8 mouse cellular contexts compared by ENCODE assay signal in the genomic region with DNA sequence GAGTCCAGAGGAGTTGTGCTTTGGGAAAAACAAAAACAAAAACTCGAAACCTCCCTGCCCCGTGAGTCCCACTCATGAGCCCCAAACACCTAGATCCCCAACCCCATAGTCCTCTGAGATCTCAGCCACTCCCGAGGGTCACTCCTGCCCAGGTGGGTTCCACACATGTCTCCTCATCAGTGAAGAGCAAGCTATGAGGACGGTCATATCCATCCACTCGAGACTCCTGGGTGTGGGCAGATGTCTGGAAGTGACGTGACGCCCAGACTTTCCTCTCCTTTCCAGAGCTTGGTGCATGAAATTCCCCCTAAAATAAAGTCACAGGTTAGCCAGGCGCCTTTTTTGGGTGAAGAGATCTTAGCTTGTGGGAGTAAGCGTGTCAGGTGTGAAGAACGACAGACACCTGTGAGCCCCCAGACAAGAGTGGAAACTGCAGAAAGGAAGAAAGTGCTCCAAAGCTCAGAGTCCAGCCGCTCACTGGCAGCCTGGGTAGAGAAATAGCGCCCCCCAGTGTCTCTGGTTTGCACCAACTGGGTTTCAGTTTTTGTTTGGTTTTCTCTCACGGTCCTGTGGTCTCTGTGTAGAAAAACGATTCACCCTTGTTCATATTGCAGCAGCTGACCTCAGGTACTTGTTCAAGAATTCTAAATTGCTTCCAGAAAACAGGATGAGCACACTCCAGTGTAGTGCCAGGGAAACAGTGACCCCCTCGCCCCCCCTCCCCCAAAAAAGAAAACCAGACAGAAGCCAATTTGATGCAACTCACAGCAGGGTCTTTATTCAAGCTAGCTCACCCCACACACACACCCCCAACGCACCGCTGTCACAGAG.
DNase-seq lines count a peak whose midpoint lies in the region; ATAC-seq and TF ChIP-seq lines count a peak whose summit lies in the region.

No protein-coding gene starts in this region.

- no peak overlapping the region for H3K4me2 ChIP-seq in hindbrain, embryonic 13.5 days

- 50% methylated on average over 17 of the region's 17 CpGs for WGBS in embryonic facial prominence, embryonic 10.5 days
- WGBS in hindbrain, embryonic 13.5 days, result 47% methylated on average over 17 of the region's 17 CpGs
- 50% methylated on average over 17 of the region's 17 CpGs for WGBS in thymus, adult 2 months

- H3K4me1 ChIP-seq in embryonic facial prominence, embryonic 10.5 days, result no peaks in the 10 kb centered on the region
- H3K4me1 ChIP-seq in hindbrain, embryonic 13.5 days (replicated peaks), result no peaks in the 10 kb centered on the region
- H3K4me1 ChIP-seq in thymus, adult 2 months (replicated peaks; ENCODE audit: control insufficient read depth, insufficient read depth, low read length), result 0 out of 2 replicates have a peak, but pooled peaks cover 2% of the 10 kb centered on the region

- H3K36me3 ChIP-seq in embryonic facial prominence, embryonic 10.5 days (replicated peaks), result no peaks in the 10 kb centered on the region
- H3K36me3 ChIP-seq in hindbrain, embryonic 13.5 days, result no peaks in the 10 kb centered on the region
- H3K36me3 ChIP-seq in thymus, adult 2 months (ENCODE audit: control insufficient read depth, insufficient read depth, low read length), result no peaks in the 10 kb centered on the region

- peak; percentile 33 for DNase-seq in thymus, postnatal 4 days
- DNase-seq in thymus, adult 18-20 months, result no peak
- peak; percentile 66 for DNase-seq in embryonic facial prominence, embryonic 10.5 days (ENCODE audit: low spot score)
- peak; percentile 80 to 83 for DNase-seq in layer of hippocampus, postnatal 10 days (ENCODE audit: low spot score in 2 of 2)
- peak; percentile 64 to 74 for DNase-seq in lung, postnatal 4 days
- peak; percentile 85 for DNase-seq in right cerebral cortex, postnatal 4 days
- no peak for DNase-seq in thymus, adult 2 months

- peak; percentile 60; the same call in 1 of the 2 replicates for ATAC-seq in hindbrain, embryonic 13.5 days (ENCODE audit: low FRiP score)

- H3K27ac ChIP-seq in embryonic facial prominence, embryonic 10.5 days (replicated peaks), result no peak overlapping the region
- H3K27ac ChIP-seq in hindbrain, embryonic 13.5 days, result no peak overlapping the region
- H3K27ac ChIP-seq in thymus, adult 2 months (ENCODE audit: control insufficient read depth, insufficient read depth, low read length), result no peak overlapping the region

- no peaks in the 10 kb centered on the region for H3K27me3 ChIP-seq in embryonic facial prominence, embryonic 10.5 days (replicated peaks; ENCODE audit: low read depth, poor library complexity, severe bottlenecking)
- no peaks in the 10 kb centered on the region for H3K27me3 ChIP-seq in hindbrain, embryonic 13.5 days
- H3K27me3 ChIP-seq in thymus, adult 2 months (ENCODE audit: control insufficient read depth, insufficient read depth, low read length), result no peaks in the 10 kb centered on the region

- TF ChIP-seq POLR2A in thymus, adult 2 months (IDR thresholded peaks at IDR 0.05; ENCODE audit: control insufficient read depth, extremely low read depth, insufficient read depth, low read length, poor library complexity), result no peak

- no peaks in the 10 kb centered on the region for H3K9me3 ChIP-seq in embryonic facial prominence, embryonic 10.5 days
- no peaks in the 10 kb centered on the region for H3K9me3 ChIP-seq in hindbrain, embryonic 13.5 days

- TF ChIP-seq CTCF in thymus, adult 2 months (IDR thresholded peaks at IDR 0.05; ENCODE audit: borderline replicate concordance, control insufficient read depth, extremely low read depth, insufficient read depth, low read length, poor library complexity), result no peak

- no peak overlapping the region for H3K9ac ChIP-seq in hindbrain, embryonic 13.5 days

- no peak overlapping the region for H3K4me3 ChIP-seq in embryonic facial prominence, embryonic 10.5 days
- H3K4me3 ChIP-seq in hindbrain, embryonic 13.5 days, result no peak overlapping the region
- no peak overlapping the region for H3K4me3 ChIP-seq in thymus, adult 2 months (ENCODE audit: control insufficient read depth, insufficient read depth, low read length)

Comparison
In these comparisons a context has a peak if more than half of its experiments do, and no peak if none do; other contexts are left out.
1. DNase-seq: peak in thymus, postnatal 4 days (single experiment), embryonic facial prominence, embryonic 10.5 days (single experiment), layer of hippocampus, postnatal 10 days (2 of 2), lung, postnatal 4 days (2 of 2) and right cerebral cortex, postnatal 4 days (single experiment); none in thymus, adult 18-20 months (0 of 2) and thymus, adult 2 months (single experiment).